Mouse (Mus musculus) heart, postnatal 0 days (tissue): ENCODE measurements around the gene Ugt3a1.

ENCODE experiments used
- CTCF ChIP-seq: IDR thresholded peaks from 2 replicates; pipeline ENCODE4 v1.5.1; 2016; ENCODE audit warnings: antibody characterized with exemption, control low read depth, low read depth
- EP300 ChIP-seq: IDR thresholded peaks from 2 replicates; pipeline ENCODE4 v1.6.1; 2016; ENCODE audit warnings: antibody characterized with exemption, low read depth

DNA sequence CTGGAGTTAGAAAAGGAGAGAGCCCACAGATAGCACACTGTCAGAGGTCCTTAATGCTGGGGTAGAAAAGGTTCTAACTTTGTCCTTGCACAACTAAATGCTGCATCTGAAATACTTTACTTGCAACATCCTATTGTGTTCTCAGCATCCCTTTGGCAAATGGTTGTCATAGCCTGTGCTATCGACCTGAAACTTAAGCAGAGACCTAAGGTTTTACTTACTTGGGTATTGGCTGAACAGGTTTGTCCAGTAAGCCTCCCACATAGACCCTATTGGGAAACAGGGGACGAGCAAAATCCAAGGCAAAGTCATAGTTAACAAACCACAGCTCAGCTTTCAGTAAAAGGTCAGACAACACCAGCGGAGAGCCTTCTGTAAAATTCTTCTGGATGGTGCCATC is 16.1 kb upstream of the Ugt3a1 start:
- TF ChIP-seq CTCF (no peak), EP300 (no peak)
